8 mouse cellular contexts compared by ENCODE assay signal in genomic region chr7:45340669-45341068, GRCm38 (mm10). TPM values are rescaled to one million over a fixed set of nuclear protein-coding genes. Genes with fewer than 3 reads are reported as not detected.
DNase-seq lines count a peak whose midpoint lies in the region; ATAC-seq and TF ChIP-seq lines count a peak whose summit lies in the region.

No protein-coding gene starts in this region.

- in situ Hi-C loops in CH12.LX (cut with MboI; ENCODE audit: low pct_ligation_motif_present, low pct_unique_long_range_greater_than_20kb, low sequenced_read_pairs) = no loop called here

- H3K9me3 ChIP-seq in CH12.LX (replicated peaks; ENCODE audit: low read length) = peaks cover 2% of the 10 kb centered on the region
- no peaks in the 10 kb centered on the region for H3K9me3 ChIP-seq in forebrain, embryonic 10.5 days
- no peaks in the 10 kb centered on the region for H3K9me3 ChIP-seq in hindbrain, embryonic 14.5 days (ENCODE audit: control insufficient read depth, low read length)
- H3K9me3 ChIP-seq in midbrain, embryonic 15.5 days = no peaks in the 10 kb centered on the region

- H3K4me2 ChIP-seq in CH12.LX (ENCODE audit: insufficient read depth, low read depth, poor library complexity, severe bottlenecking) = peak overlapping the region; percentile 86
- peak overlapping the region; percentile 78 for H3K4me2 ChIP-seq in hindbrain, embryonic 14.5 days (replicated peaks)
- peak overlapping the region; percentile 54 for H3K4me2 ChIP-seq in midbrain, embryonic 15.5 days

- H3K36me3 ChIP-seq in CH12.LX (replicated peaks in 1 of 2; ENCODE audit: control insufficient read depth in 1 of 2, insufficient read depth in 1 of 2, low read length in 1 of 2) = no peaks in the 10 kb centered on the region
- no peaks in the 10 kb centered on the region; the same call in 1 of the 2 replicates for H3K36me3 ChIP-seq in forebrain, embryonic 10.5 days (replicated peaks)
- peaks cover 32% of the 10 kb centered on the region for H3K36me3 ChIP-seq in hindbrain, embryonic 14.5 days (replicated peaks; ENCODE audit: control insufficient read depth, insufficient read depth)
- no peaks in the 10 kb centered on the region for H3K36me3 ChIP-seq in liver, adult 2 months (ENCODE audit: control insufficient read depth, insufficient read depth, low read length)
- peaks cover 8% of the 10 kb centered on the region for H3K36me3 ChIP-seq in midbrain, embryonic 15.5 days (replicated peaks)

- no peak for TF ChIP-seq CTCF in CH12.LX (conservative IDR thresholded peaks at IDR 0.05 in 1 of 2, IDR thresholded peaks at IDR 0.05 in 1 of 2; ENCODE audit: low read depth in 2 of 2, low read length in 2 of 2)
- no peak for TF ChIP-seq CTCF in liver, adult 2 months (IDR thresholded peaks at IDR 0.05; ENCODE audit: low read depth, low read length)

- no peak for ATAC-seq in hindbrain, embryonic 14.5 days (ENCODE audit: low FRiP score)
- ATAC-seq in midbrain, embryonic 15.5 days (replicated peaks) = no peak

- H3K79me2 ChIP-seq in CH12.LX (replicated peaks; ENCODE audit: control insufficient read depth, extremely low read depth, insufficient read depth, poor library complexity, severe bottlenecking) = no peaks in the 10 kb centered on the region
- no peaks in the 10 kb centered on the region for H3K79me2 ChIP-seq in liver, adult 2 months (ENCODE audit: control insufficient read depth, insufficient read depth, low read length)

- no peak for TF ChIP-seq POLR2A in CH12.LX (IDR thresholded peaks at IDR 0.05; ENCODE audit: low read depth, low read length)
- no peak for TF ChIP-seq POLR2A in liver, adult 2 months (IDR thresholded peaks at IDR 0.05; ENCODE audit: extremely low read depth, insufficient read depth, low read length)

- H3K4me1 ChIP-seq in CH12.LX (ENCODE audit: control insufficient read depth in 1 of 2, insufficient read depth in 2 of 2) = peaks cover 32 to 55% of the 10 kb centered on the region in 2 experiments
- peaks cover 50% of the 10 kb centered on the region for H3K4me1 ChIP-seq in forebrain, embryonic 10.5 days
- peaks cover 19% of the 10 kb centered on the region; the same call in 1 of the 2 replicates for H3K4me1 ChIP-seq in hindbrain, embryonic 14.5 days (replicated peaks; ENCODE audit: control insufficient read depth, insufficient read depth, low read length)
- no peaks in the 10 kb centered on the region for H3K4me1 ChIP-seq in liver, adult 2 months (ENCODE audit: control insufficient read depth, insufficient read depth, low read length)
- peaks cover 34% of the 10 kb centered on the region for H3K4me1 ChIP-seq in midbrain, embryonic 15.5 days

- no peak overlapping the region for H3K9ac ChIP-seq in CH12.LX (ENCODE audit: insufficient read depth, low read depth)
- H3K9ac ChIP-seq in hindbrain, embryonic 14.5 days = no peak overlapping the region
- H3K9ac ChIP-seq in liver, adult 2 months (ENCODE audit: low read depth, low read length) = no peak overlapping the region
- no peak overlapping the region for H3K9ac ChIP-seq in midbrain, embryonic 15.5 days

- H3K27me3 ChIP-seq in CH12.LX (replicated peaks) = peaks cover 59% of the 10 kb centered on the region
- peaks cover 54% of the 10 kb centered on the region for H3K27me3 ChIP-seq in forebrain, embryonic 10.5 days (ENCODE audit: poor library complexity, severe bottlenecking)
- H3K27me3 ChIP-seq in hindbrain, embryonic 14.5 days (ENCODE audit: control insufficient read depth, insufficient read depth, low read length) = peaks cover 5% of the 10 kb centered on the region
- H3K27me3 ChIP-seq in liver, adult 2 months (ENCODE audit: control insufficient read depth, insufficient read depth, low read length) = peaks cover 10% of the 10 kb centered on the region; the same call in 1 of the 2 replicates
- peaks cover 9% of the 10 kb centered on the region for H3K27me3 ChIP-seq in midbrain, embryonic 15.5 days (replicated peaks)

- H3K27ac ChIP-seq in CH12.LX (ENCODE audit: insufficient read depth, low read depth) = no peak overlapping the region
- H3K27ac ChIP-seq in forebrain, embryonic 10.5 days = peak overlapping the region; percentile 90
- no peak overlapping the region for H3K27ac ChIP-seq in hindbrain, embryonic 14.5 days
- H3K27ac ChIP-seq in liver, adult 2 months (replicated peaks; ENCODE audit: insufficient read depth, low read depth, low read length) = no peak overlapping the region
- H3K27ac ChIP-seq in midbrain, embryonic 15.5 days = no peak overlapping the region

- DNase-seq in CH12.LX (ENCODE audit: extremely low read depth) = peak; percentile 24
- DNase-seq in ZHBTc4 (ENCODE audit: low read depth, low spot score) = peak; percentile 83
- DNase-seq in forebrain, embryonic 10.5 days (ENCODE audit: extremely low spot score, low spot score) = peak; percentile 70
- DNase-seq in hindbrain, embryonic 14.5 days (ENCODE audit: low spot score) = no peak
- peak; percentile 11 for DNase-seq in liver, adult 2 months (ENCODE audit: extremely low read depth, low read depth, low spot score)
- no peak for DNase-seq in MN1 (ENCODE audit: low spot score)
- DNase-seq in left cerebral cortex, postnatal 36 days (ENCODE audit: low spot score in 2 of 2) = no peak

- TF ChIP-seq EP300 in CH12.LX (IDR thresholded peaks at IDR 0.05; ENCODE audit: low read length) = no peak

- under 1% methylated on average over 11 of the region's 11 CpGs for WGBS in forebrain, embryonic 10.5 days
- WGBS in hindbrain, embryonic 14.5 days = 6% methylated on average over 11 of the region's 11 CpGs
- 5% methylated on average over 11 of the region's 11 CpGs for WGBS in liver, adult 2 months
- WGBS in midbrain, embryonic 15.5 days = 12% methylated on average over 11 of the region's 11 CpGs

- dilution Hi-C loops in CH12.LX (cut with MboI; ENCODE audit: extremely low pct_ligation_motif_present, extremely low pct_unique_long_range_greater_than_20kb, low sequenced_read_pairs) = no loop called here

- peak overlapping the region in 1 of 3 experiments; percentile 43 for H3K4me3 ChIP-seq in CH12.LX (replicated peaks in 1 of 3; ENCODE audit: low read depth in 2 of 3, low read length in 2 of 3, poor library complexity in 1 of 3)
- H3K4me3 ChIP-seq in forebrain, embryonic 10.5 days = peak overlapping the region; percentile 69
- H3K4me3 ChIP-seq in hindbrain, embryonic 14.5 days (replicated peaks; ENCODE audit: low read length) = no peak overlapping the region
- H3K4me3 ChIP-seq in liver, adult 2 months (ENCODE audit: insufficient read depth, low read depth, low read length) = no peak overlapping the region
- peak overlapping the region; percentile 37; the same call in 1 of the 2 replicates for H3K4me3 ChIP-seq in midbrain, embryonic 15.5 days

- intact Hi-C loops in left cerebral cortex, postnatal 36 days (cut with DNase I) = loop anchor here (5.0 kb wide), 1 partner anchor 33 kb away; no protein-coding TSS in a partner anchor

- no peak for TF ChIP-seq RAD21 in CH12.LX (IDR thresholded peaks at IDR 0.05; ENCODE audit: low read depth, low read length)

RNA-seq across cellular contexts. Expression of gene Hrc, which starts 5.6 kb away (rescaled TPM):
- 0.13 and 0.21 TPM in 2 replicates for total RNA-seq in CH12.LX (2012; rRNA removed)
- not detected in 2 replicates for total RNA-seq in CH12.LX (2014; rRNA removed)
- polyA plus RNA-seq in CH12.LX (2012; ENCODE audit: insufficient read length, low read depth) = 0.10 and 0.16 TPM in 2 replicates
- 0.31 and 0.42 TPM in 2 replicates for polyA plus RNA-seq in forebrain, embryonic 10.5 days (2016; fragmentation: Nextera tagmentation; extraction: Ambion mirVana)
- 0.20 and 0.41 TPM in 2 replicates for polyA plus RNA-seq in hindbrain, embryonic 14.5 days (2014; fragmentation: Nextera tagmentation; extraction: Ambion mirVana)
- 0.28 TPM in 1 of 2 replicates, not detected in the other for total RNA-seq in liver, adult 2 months (2014; rRNA removed)
- polyA plus RNA-seq in liver, adult 2 months (2012; rRNA removed) = not detected in 2 replicates
- polyA plus RNA-seq in midbrain, embryonic 15.5 days (2015; fragmentation: Nextera tagmentation; extraction: Ambion mirVana) = 0.23 and 0.26 TPM in 2 replicates
- under 1 TPM; 0.27 to 0.52 TPM for total RNA-seq in left cerebral cortex, postnatal 36 days (2021)

RNA-seq across cellular contexts. Expression of gene Trpm4, which starts 7.1 kb away (rescaled TPM):
- 10.7 and 17.6 TPM in 2 replicates for total RNA-seq in CH12.LX (2012; rRNA removed)
- total RNA-seq in CH12.LX (2014; rRNA removed) = 8.6 and 12.0 TPM in 2 replicates
- 9.3 and 11.0 TPM in 2 replicates for polyA plus RNA-seq in CH12.LX (2012; ENCODE audit: insufficient read length, low read depth)
- 8.3 and 8.9 TPM in 2 replicates for polyA plus RNA-seq in forebrain, embryonic 10.5 days (2016; fragmentation: Nextera tagmentation; extraction: Ambion mirVana)
- polyA plus RNA-seq in hindbrain, embryonic 14.5 days (2014; fragmentation: Nextera tagmentation; extraction: Ambion mirVana) = 7.8 and 9.3 TPM in 2 replicates
- 1.2 TPM in 2 replicates for total RNA-seq in liver, adult 2 months (2014; rRNA removed)
- polyA plus RNA-seq in liver, adult 2 months (2012; rRNA removed) = 1.2 and 1.5 TPM in 2 replicates
- polyA plus RNA-seq in midbrain, embryonic 15.5 days (2015; fragmentation: Nextera tagmentation; extraction: Ambion mirVana) = 10.7 and 12.7 TPM in 2 replicates
- 10 to 100 TPM; 18.0 to 20.9 TPM for total RNA-seq in left cerebral cortex, postnatal 36 days (2021)

RNA-seq across cellular contexts. Expression of gene Ppfia3, which starts 26.1 kb away (rescaled TPM):
- total RNA-seq in CH12.LX (2012; rRNA removed) (1.5 and 1.9 TPM in 2 replicates), CH12.LX (2014; rRNA removed) (0.21 and 0.32 TPM in 2 replicates)
- polyA plus RNA-seq in CH12.LX (2012; ENCODE audit: insufficient read length, low read depth) = 0.57 and 0.61 TPM in 2 replicates
- 6.0 and 8.9 TPM in 2 replicates for polyA plus RNA-seq in forebrain, embryonic 10.5 days (2016; fragmentation: Nextera tagmentation; extraction: Ambion mirVana)
- 29.8 and 32.3 TPM in 2 replicates for polyA plus RNA-seq in hindbrain, embryonic 14.5 days (2014; fragmentation: Nextera tagmentation; extraction: Ambion mirVana)
- total RNA-seq in liver, adult 2 months (2014; rRNA removed) = 0.07 TPM in 1 of 2 replicates, not detected in the other
- 0.14 TPM in 1 of 2 replicates, not detected in the other for polyA plus RNA-seq in liver, adult 2 months (2012; rRNA removed)
- 29.9 and 31.3 TPM in 2 replicates for polyA plus RNA-seq in midbrain, embryonic 15.5 days (2015; fragmentation: Nextera tagmentation; extraction: Ambion mirVana)
- total RNA-seq in left cerebral cortex, postnatal 36 days (2021) = 100 to 1,000 TPM; 154 to 168 TPM

RNA-seq across cellular contexts. Expression of gene Lin7b, which starts 29.7 kb away (rescaled TPM):
- total RNA-seq in CH12.LX (2012; rRNA removed) (4.4 and 5.0 TPM in 2 replicates), CH12.LX (2014; rRNA removed) (3.5 and 3.8 TPM in 2 replicates)
- polyA plus RNA-seq in CH12.LX (2012; ENCODE audit: insufficient read length, low read depth) = 7.4 and 10.4 TPM in 2 replicates
- 0.47 and 0.81 TPM in 2 replicates for polyA plus RNA-seq in forebrain, embryonic 10.5 days (2016; fragmentation: Nextera tagmentation; extraction: Ambion mirVana)
- polyA plus RNA-seq in hindbrain, embryonic 14.5 days (2014; fragmentation: Nextera tagmentation; extraction: Ambion mirVana) = 34.8 and 37.9 TPM in 2 replicates
- total RNA-seq in liver, adult 2 months (2014; rRNA removed) = not detected in 2 replicates
- polyA plus RNA-seq in liver, adult 2 months (2012; rRNA removed) = not detected in 2 replicates
- polyA plus RNA-seq in midbrain, embryonic 15.5 days (2015; fragmentation: Nextera tagmentation; extraction: Ambion mirVana) = 24.4 TPM in 2 replicates
- total RNA-seq in left cerebral cortex, postnatal 36 days (2021) = 100 to 1,000 TPM; 164 to 189 TPM

RNA-seq across cellular contexts. Expression of gene Snrnp70, which starts 54.9 kb away (rescaled TPM):
- total RNA-seq in CH12.LX (2012; rRNA removed) (197 and 229 TPM in 2 replicates), CH12.LX (2014; rRNA removed) (182 and 212 TPM in 2 replicates)
- 457 and 499 TPM in 2 replicates for polyA plus RNA-seq in CH12.LX (2012; ENCODE audit: insufficient read length, low read depth)
- 295 TPM in 2 replicates for polyA plus RNA-seq in forebrain, embryonic 10.5 days (2016; fragmentation: Nextera tagmentation; extraction: Ambion mirVana)
- 61.4 and 72.3 TPM in 2 replicates for polyA plus RNA-seq in hindbrain, embryonic 14.5 days (2014; fragmentation: Nextera tagmentation; extraction: Ambion mirVana)
- total RNA-seq in liver, adult 2 months (2014; rRNA removed) = 43.3 and 46.4 TPM in 2 replicates
- 59.2 and 101 TPM in 2 replicates for polyA plus RNA-seq in liver, adult 2 months (2012; rRNA removed)
- 202 and 214 TPM in 2 replicates for polyA plus RNA-seq in midbrain, embryonic 15.5 days (2015; fragmentation: Nextera tagmentation; extraction: Ambion mirVana)
- 100 to 1,000 TPM; 273 to 486 TPM for total RNA-seq in left cerebral cortex, postnatal 36 days (2021)

Comparison
In these comparisons a context has a peak if more than half of its experiments do, and no peak if none do; other contexts are left out.
1. DNase-seq: peak in CH12.LX (single experiment), ZHBTc4 (single experiment), forebrain, embryonic 10.5 days (single experiment) and liver, adult 2 months (single experiment); none in hindbrain, embryonic 14.5 days (single experiment), MN1 (single experiment) and left cerebral cortex, postnatal 36 days (0 of 2).
2. H3K4me3 ChIP-seq: peak in forebrain, embryonic 10.5 days (single experiment) and midbrain, embryonic 15.5 days (single experiment); none in hindbrain, embryonic 14.5 days (single experiment) and liver, adult 2 months (single experiment).
3. Peak in every context shown above with its lines, with median percentiles within 50 percentile points of each other: H3K4me2 ChIP-seq.